Mouse (Mus musculus) erythroblast, adult 5-6 weeks (primary cell): ENCODE results near the gene Gpr132. TPM values are rescaled to one million over a fixed set of nuclear protein-coding genes. Genes with fewer than 3 reads are reported as not detected.

ENCODE experiments used
- ATAC-seq: replicated peaks from 2 replicates; pipeline ENCODE4 v1.8.0; 2016; ENCODE audit warnings: moderate number of reproducible peaks, mild to moderate bottlenecking, moderate TSS enrichment, inconsistent platforms; ENCODE audit not compliant: poor library complexity, low FRiP score, severe bottlenecking
- total RNA-seq, 2 experiments: library from RNA; stranded (forward) in 1 of 2; stranded (reverse) in 1 of 2; fragments of 150-400 nt in 1 of 2; fragments of 200-764, 138-1000 nt in 1 of 2; gene quantifications; 2 replicates each; pipeline versions ENCODE4 v1.2.3 to v1.2.4; 2015 to 2017; ENCODE audit warnings: low replicate concordance in 2 of 2

The Gpr132 gene
- total RNA-seq, 2 experiments from 2014 or later: 2.1 to 2.3 TPM

- no peak for ATAC-seq
Measured at GRCm38 (mm10) chr12:112879731-112880130, 11.7 kb upstream of the Gpr132 start.

DNA sequence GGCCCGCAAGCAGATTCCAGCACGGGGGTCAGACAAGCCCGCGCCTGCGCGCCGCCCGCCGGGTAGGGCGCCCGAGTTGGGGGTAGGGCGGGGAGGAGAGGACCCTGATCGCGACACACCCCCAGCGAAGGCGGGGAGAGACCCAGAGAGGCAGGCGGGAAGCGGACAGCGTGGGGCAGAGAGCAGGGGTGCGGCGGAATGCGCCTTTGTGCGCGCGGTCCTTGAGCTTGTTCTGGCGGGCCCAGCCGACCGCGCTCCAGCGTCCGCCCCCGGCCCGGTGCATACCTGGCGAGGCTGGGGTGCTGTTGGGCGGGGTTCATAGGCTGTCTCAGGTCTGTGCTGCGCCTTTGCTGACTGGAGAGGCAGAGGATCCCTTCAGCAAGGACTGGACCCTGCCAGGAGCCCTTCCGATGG lies 9.6 kb upstream of the Gpr132 start:
- ATAC-seq: no peak

DNA sequence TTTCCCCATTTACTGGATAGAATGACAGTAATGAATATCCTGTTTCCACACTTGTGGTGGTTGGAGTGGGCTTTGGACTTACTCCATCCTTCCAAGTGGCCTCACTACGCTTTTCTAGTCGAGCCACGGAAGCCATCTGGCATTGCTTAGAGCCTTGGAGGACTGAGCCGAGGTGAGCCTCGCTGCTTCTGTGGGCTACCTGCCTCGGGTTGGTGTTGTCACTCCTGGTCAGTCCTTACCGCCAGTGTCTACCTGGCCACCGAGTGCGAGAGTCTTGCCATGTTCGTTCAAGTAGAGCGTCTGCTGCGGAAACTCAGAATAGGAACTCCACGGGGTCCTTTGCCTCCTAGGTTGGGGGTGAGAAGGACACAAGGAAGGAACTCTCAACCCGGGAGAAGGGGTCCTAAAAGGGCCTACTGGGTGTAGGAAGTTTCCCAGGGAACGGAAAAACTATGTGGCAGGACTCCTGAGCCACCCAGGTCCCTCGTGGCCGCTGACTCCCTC lies 9.1 kb upstream of the Gpr132 start:
- ATAC-seq: no peak

- ATAC-seq: peak; percentile 52; the same call in 1 of the 2 replicates
Measured at GRCm38 (mm10) chr12:112876332-112877072, 8.5 kb upstream of the Gpr132 start.

- ATAC-seq: peak; percentile 56; the same call in 1 of the 2 replicates
Measured at GRCm38 (mm10) chr12:112875225-112876013, 7.4 kb upstream of the Gpr132 start.

DNA sequence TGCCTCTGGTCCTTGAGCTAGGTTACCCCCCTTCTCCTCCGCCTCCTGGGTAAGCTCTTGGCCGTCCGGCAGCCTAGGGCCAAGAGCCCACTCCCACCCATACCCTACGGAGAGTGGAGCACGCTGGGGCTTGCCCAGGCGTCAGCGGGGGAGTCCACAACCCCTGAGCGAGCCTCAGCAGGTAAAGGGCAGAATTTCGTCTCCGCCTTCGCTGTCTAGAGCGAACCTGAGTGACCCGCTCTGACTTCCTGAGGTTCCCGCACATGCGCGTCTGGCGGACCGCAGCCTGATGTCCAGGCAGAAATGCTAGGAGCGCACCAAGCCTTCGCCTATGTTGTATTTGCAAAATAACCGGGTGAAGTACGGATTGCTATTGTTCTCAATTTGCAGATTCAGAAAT lies 6.2 kb upstream of the Gpr132 start:
- ATAC-seq: no peak

DNA sequence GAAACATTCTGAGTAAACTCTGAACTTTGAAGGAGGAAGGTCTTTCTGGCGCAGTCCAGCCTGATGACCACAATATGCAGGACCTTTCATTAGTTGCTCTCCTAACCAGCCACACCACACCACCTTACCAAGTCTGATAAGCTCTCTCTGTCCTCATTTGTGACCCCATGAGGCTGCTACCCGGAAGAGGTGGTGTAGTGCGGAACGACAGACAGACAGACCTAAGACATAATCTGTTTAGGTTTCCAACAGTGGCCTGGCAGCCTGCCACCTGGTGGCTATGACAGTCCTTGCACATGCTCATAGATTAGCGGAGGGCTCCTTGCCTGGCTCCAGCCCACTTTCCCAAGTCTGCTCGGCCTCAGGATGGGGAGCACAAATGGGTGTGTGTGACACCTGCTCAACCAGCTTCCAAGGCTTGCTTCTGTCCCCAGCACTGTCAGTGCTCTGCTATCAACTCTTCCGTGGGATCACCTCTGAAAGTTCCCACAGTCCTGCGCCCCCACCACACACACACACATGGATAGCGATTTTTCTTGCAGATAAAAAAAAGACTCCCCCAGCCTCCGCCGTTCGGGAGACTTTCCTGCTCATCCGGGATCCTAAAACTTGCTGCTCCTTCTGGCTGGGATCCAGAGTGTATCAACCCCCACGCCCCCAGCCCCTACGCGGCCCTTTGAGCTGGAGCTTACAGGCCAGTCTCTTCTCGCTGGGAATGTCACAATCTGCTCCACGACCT lies 5.6 kb upstream of the Gpr132 start:
- peak; percentile 62; the same call in 1 of the 2 replicates for ATAC-seq

DNA sequence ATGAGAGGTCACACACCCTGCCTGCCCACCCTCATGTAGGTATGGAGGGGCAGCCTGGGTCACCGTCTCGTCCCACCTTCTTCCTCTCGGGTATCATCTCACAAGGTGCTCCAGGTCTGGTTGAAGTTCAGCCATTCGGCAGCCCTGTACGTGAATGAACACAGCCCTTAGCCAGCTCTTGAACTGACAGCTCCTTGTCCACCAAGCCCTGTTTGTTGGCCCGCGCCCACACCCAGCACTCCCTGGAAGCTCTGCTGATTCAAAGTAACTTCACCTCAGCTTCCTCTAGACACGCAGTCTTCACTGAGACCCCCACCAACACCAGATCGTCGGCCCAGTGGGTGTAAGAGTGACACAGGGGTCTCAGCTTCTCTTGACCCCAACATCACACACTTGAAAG lies 5.0 kb upstream of the Gpr132 start:
- no peak for ATAC-seq

DNA sequence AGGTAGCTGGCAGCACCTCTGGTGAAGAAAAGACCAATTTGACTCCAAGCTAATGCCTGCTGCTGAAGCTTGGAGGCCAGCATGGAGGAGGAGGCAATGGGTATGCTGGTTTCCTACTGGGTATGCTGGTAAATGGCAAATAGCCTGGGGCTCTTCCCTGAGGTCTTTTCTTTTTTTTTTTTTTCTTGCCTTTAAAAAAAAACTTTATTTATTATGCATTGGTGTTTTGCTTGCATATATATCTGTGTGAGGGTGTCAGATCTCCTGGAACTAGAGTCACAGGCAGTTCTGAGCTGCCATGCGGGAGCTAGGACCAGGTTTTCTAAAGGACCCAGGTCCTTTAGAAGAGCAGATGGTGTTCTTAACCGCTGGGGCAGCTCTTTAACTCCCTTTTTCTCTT lies 3.2 kb upstream of the Gpr132 start:
- no peak for ATAC-seq

DNA sequence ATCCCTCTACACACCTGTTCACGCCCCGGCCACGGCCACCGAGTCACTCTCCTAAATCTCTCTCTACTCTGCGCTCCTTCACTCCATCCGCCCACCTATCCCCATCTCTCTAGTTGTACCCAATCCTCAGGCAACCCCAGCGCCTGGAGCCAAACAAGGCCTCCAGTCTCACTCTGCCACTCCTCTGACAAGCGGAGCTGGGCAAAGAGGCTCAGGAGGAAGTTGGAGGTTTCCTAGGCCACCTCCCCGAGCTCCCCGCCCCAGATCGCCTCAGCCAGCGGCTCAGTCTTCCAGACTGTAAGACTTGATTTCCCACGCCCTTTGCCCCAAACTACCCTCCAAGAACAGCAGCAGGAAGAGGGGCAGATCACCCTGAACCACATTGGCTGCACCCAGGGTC lies 2.7 kb upstream of the Gpr132 start:
- no peak for ATAC-seq

GRCm38 (mm10) chr12:112869783-112870204 lies 1.8 kb upstream of the Gpr132 start:
- ATAC-seq: no peak

DNA sequence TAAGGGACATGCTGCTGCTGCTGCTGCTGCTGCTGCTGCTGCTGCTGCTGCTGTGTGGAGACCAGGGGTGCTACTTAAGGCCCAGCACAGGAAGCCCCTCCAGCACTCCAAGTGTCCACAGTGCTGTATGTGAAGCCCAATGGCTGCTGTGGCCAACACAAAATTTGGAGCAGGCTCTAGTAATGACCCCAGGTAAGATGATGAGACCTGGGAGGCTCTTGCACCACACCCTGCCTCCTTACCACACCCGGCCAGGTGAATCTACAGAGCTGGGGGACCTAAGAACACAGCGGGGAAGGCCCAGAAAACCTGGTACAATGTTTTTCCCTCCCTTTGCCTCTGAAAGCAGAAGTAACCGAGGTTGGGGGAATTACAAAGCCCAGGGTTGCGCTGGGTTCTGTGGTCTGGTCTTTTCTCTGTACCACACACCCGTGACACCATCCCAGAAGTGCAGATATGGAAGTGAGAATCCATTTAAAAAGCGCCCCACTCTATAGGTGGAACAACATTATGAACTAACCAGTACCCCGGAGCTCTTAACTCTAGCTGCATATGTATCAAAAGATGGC lies 838 bp downstream of the Gpr132 start:
- ATAC-seq: no peak

DNA sequence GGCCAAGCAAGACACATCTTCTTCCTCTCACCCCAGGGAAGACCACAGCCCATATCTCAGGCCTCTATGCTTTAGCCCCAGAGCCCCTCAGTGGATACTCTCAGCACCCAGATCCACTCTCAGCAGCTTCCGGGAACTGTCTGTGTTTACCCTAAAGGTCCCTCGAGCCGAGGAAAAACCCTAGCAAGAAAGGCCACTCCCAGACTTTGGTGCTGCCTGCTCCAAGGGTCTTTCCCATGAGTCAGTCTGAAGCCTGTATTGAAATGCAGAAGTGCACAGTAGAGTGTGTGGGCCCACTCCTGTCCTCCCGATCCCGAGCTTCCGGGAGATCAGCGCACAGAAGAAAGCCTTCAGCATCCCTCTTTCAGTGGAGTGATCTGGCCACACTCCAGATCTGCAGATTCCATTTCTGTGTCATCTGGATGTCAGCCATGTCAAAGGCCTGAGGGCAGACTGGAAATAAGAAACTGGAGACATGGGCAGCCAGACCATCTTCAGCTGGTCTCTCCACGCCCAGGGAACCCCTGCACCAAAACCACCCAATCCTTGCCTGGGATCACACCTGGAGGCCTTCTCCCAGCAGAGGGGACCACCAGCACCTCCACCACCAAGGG lies 1.5 kb downstream of the Gpr132 start:
- ATAC-seq: no peak

DNA sequence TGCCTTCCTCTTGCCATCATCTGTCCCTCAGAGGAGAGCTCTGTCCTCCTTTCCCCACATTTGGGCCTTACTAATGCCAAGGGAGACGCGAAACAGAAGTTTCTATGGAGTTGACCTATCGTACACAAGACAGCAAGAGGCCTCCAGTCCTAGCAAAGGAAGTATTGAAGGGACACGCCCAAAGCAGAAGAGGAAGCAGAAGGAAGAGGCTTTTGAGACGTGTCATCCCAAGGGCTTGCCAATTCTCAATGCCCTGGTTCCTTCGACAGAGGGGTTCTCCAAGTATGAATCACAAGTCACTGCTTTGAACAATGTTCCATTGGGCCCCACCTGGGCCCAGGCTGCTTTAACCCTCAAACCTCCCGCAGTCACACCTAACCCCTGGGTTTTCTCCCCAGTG lies 3.2 kb downstream of the Gpr132 start:
- ATAC-seq: no peak

- no peak for ATAC-seq
Measured at GRCm38 (mm10) chr12:112861911-112862321, 6.1 kb downstream of the Gpr132 start.

DNA sequence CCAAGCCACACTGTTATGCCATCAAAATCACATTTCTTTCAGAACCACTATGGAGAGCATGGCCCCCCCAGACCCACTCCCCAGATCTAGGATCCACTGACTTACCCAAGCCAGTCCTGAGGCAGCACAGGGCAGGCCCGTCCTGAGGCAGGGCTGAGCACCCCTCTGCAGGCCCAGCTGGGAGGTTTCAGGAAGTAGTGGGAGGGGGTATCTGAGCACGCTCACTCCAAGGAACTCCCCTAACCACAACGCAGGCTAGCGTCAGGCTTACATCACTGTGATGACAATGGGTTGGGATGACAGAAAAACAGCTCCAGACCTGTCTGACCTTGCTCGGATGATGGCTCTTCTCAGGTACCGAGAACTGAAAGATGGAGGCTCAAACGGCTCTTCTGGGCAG lies 7.3 kb downstream of the Gpr132 start:
- ATAC-seq: no peak

- no peak for ATAC-seq
Measured at GRCm38 (mm10) chr12:112859930-112860329, 8.1 kb downstream of the Gpr132 start.

DNA sequence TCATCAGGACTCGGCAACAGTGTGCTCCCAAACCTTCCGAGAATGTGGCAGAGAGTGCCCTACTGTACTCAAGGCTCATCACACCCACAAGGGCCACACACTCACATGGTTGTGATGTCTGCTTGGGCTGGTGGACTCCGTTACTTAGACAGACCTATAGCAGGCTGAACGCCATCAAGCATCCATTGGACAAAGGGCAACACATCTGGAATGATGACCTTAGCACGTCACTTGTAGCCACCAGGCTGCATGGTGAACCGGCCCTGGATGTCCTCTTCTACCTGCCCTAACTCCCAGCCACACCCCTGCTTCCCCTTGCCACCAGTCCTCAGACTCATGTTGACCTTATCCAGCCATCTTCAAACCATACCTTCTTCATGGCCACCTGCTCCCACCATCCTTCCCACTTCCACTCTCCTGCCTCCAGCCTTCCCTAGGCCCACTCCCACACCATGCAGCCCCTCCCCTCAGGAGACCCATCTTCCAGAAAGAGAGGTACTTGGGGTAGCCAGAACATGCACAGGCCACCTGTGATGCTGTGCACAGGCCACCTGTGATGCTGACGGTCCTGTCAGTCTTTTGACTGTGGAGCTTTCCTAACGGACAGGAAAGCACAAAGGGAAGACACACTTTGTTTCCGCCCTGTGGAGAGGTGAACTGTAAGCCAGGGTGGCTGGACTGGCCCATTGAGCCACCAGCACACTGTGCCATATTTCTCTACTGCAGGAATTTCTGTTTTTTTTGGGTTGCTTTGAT lies 9.3 kb downstream of the Gpr132 start:
- ATAC-seq: no peak
